Mouse (Mus musculus) kidney, adult 2 months (tissue): ENCODE data around the gene Slc29a4.

Experiments
- CTCF ChIP-seq: fragments of 200-500 bp; conservative IDR thresholded peaks from 2 replicates; pipeline ENCODE4 v1.5.1; 2011; ENCODE audit warnings: low read depth, mild to moderate bottlenecking, control low read depth, low read length, moderate library complexity, mixed read lengths; ENCODE audit not compliant: insufficient read depth, insufficient read length
- POLR2A ChIP-seq: fragments of 200-500 bp; IDR thresholded peaks from one replicate; pipeline ENCODE4 v1.6.1; 2011; ENCODE audit warnings: low read depth, low read length, control low read depth

DNA sequence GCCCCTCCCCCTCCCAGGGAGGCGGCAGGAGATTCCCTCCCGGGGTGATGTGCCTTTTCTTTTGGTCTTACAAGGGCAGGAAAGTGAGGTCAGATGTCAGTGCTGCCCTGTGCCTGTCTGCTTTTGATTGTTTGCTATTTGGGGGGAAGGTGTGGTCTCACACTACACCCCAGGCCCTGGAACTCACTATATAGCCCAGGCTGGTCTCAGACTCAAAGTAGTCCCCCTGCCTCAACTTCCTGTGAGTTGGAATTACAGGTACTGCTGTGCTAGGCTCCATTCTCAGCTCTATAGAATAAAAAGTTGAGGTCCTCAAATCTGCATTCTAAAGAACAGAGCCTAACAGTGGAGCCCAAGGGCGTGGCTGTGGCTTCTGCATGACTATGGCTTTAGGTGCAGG is 24.4 kb upstream of the Slc29a4 start:
- TF ChIP-seq POLR2A (no peak), CTCF (no peak)
